Comparison of ENCODE assay signal across 9 mouse cellular contexts in genomic region chr13:28720169-28720568, GRCm38 (mm10).
DNase-seq lines count a peak whose midpoint lies in the region; ATAC-seq lines count a peak whose summit lies in the region.
"Had no signal": no experiment of that assay in that cellular context is flagged by ENCODE, and none has a peak within 500 bp of the region (broad histone marks: within the 10 kb centered on the region; RNA-seq: fewer than 3 reads in every experiment).

No protein-coding gene starts in this region.

- WGBS in hindbrain, embryonic 13.5 days, result 63% methylated on average over 11 of the region's 11 CpGs
- 75% methylated on average over 11 of the region's 11 CpGs for WGBS in intestine, embryonic 16.5 days

- H3K36me3 ChIP-seq in hindbrain, embryonic 13.5 days, result no peaks in the 10 kb centered on the region
- H3K36me3 ChIP-seq in intestine, embryonic 16.5 days (ENCODE audit: control insufficient read depth, insufficient read depth, low read length), result no peaks in the 10 kb centered on the region
- H3K36me3 ChIP-seq: neural tube, embryonic 12.5 days had no signal

- peak; percentile 25 to 30 for DNase-seq in heart, postnatal 10 days
- no peak for DNase-seq in heart, postnatal 25 days (ENCODE audit: low spot score)
- peak; percentile 5 for DNase-seq in c-Kit-positive CD71-negative TER-119-negative erythroid progenitor cells, embryonic 14.5 days (ENCODE audit: low read depth)
- DNase-seq in right cerebral cortex, postnatal 25 days, result peak; percentile 20
- DNase-seq in gastrocnemius, adult 8-10 months (ENCODE audit: low spot score in 2 of 2), result no peak
- no peak for DNase-seq in layer of hippocampus, adult 11-12 months (ENCODE audit: low spot score)

- no peak for ATAC-seq in hindbrain, embryonic 13.5 days (ENCODE audit: low FRiP score)
- no peak for ATAC-seq in intestine, embryonic 16.5 days

- H3K4me3 ChIP-seq in hindbrain, embryonic 13.5 days, result no peak overlapping the region
- no peak overlapping the region for H3K4me3 ChIP-seq in intestine, embryonic 16.5 days (ENCODE audit: low read length)
- H3K4me3 ChIP-seq: neural tube, embryonic 12.5 days had no signal

- no peak overlapping the region for H3K4me2 ChIP-seq in hindbrain, embryonic 13.5 days
- H3K4me2 ChIP-seq in intestine, embryonic 16.5 days (ENCODE audit: low read depth, low read length), result no peak overlapping the region

- no peak overlapping the region for H3K9ac ChIP-seq in hindbrain, embryonic 13.5 days
- H3K9ac ChIP-seq in intestine, embryonic 16.5 days (ENCODE audit: low read depth, low read length), result no peak overlapping the region
- H3K9ac ChIP-seq: neural tube, embryonic 12.5 days had no signal

- intact Hi-C loops in heart, postnatal 10 days (cut with DNase I), result loop anchor here (5.0 kb wide), 1 partner anchor 167 kb away; no protein-coding TSS in a partner anchor
- intact Hi-C loops in heart, postnatal 25 days (cut with DNase I), result loop anchor here (5.0 kb wide), 1 partner anchor 162 kb away; no protein-coding TSS in a partner anchor

- no peaks in the 10 kb centered on the region for H3K27me3 ChIP-seq in hindbrain, embryonic 13.5 days
- no peaks in the 10 kb centered on the region for H3K27me3 ChIP-seq in intestine, embryonic 16.5 days (replicated peaks; ENCODE audit: control insufficient read depth, insufficient read depth, low read length)
- H3K27me3 ChIP-seq: neural tube, embryonic 12.5 days had no signal

- H3K27ac ChIP-seq in hindbrain, embryonic 13.5 days, result peak overlapping the region; percentile 63
- no peak overlapping the region for H3K27ac ChIP-seq in intestine, embryonic 16.5 days (ENCODE audit: low read length)

- H3K4me1 ChIP-seq in hindbrain, embryonic 13.5 days (replicated peaks), result peaks cover 59% of the 10 kb centered on the region
- peaks cover 16% of the 10 kb centered on the region for H3K4me1 ChIP-seq in intestine, embryonic 16.5 days (ENCODE audit: control insufficient read depth, insufficient read depth, low read length)

- H3K9me3 ChIP-seq in hindbrain, embryonic 13.5 days, result no peaks in the 10 kb centered on the region
- no peaks in the 10 kb centered on the region for H3K9me3 ChIP-seq in intestine, embryonic 16.5 days (ENCODE audit: control insufficient read depth, low read length)
- H3K9me3 ChIP-seq: neural tube, embryonic 12.5 days had no signal

Comparison
In these comparisons a context has a peak if more than half of its experiments do, and no peak if none do; other contexts are left out.
1. DNase-seq: peak in heart, postnatal 10 days (2 of 2), c-Kit-positive CD71-negative TER-119-negative erythroid progenitor cells, embryonic 14.5 days (single experiment) and right cerebral cortex, postnatal 25 days (single experiment); none in heart, postnatal 25 days (single experiment), gastrocnemius, adult 8-10 months (0 of 2) and layer of hippocampus, adult 11-12 months (single experiment).